Mouse (Mus musculus): ENCODE data around the gene Scgb1c1. TPM values are rescaled to one million over a fixed set of nuclear protein-coding genes. Genes with fewer than 3 reads are reported as not detected.

Gene Scgb1c1
- total RNA-seq, 1 experiment from 2014 or later, result not detected

- ATAC-seq (replicated peaks; ENCODE audit: insufficient number of reproducible peaks, low FRiP score, low TSS enrichment, poor library complexity, severe bottlenecking), result no peak
These were observed 5.8 kb upstream of the Scgb1c1 start for GRCm38 (mm10) chr7:140839556-140839955.

GRCm38 (mm10) chr7:140840750-140841735 is 4.3 kb upstream of the Scgb1c1 start:
- no peak for ATAC-seq (replicated peaks; ENCODE audit: insufficient number of reproducible peaks, low FRiP score, low TSS enrichment, poor library complexity, severe bottlenecking)

- ATAC-seq (replicated peaks; ENCODE audit: insufficient number of reproducible peaks, low FRiP score, low TSS enrichment, poor library complexity, severe bottlenecking), result no peak
These were observed 1.5 kb upstream of the Scgb1c1 start for GRCm38 (mm10) chr7:140843806-140844205.

- no peak for ATAC-seq (replicated peaks; ENCODE audit: insufficient number of reproducible peaks, low FRiP score, low TSS enrichment, poor library complexity, severe bottlenecking)
These were observed 336 bp downstream of the Scgb1c1 start for GRCm38 (mm10) chr7:140845683-140846082.

- ATAC-seq (replicated peaks; ENCODE audit: insufficient number of reproducible peaks, low FRiP score, low TSS enrichment, poor library complexity, severe bottlenecking), result no peak
These were observed 1.3 kb downstream of the Scgb1c1 start for GRCm38 (mm10) chr7:140846676-140847075.

GRCm38 (mm10) chr7:140847755-140848580 is 2.6 kb downstream of the Scgb1c1 start, which contains the start of gene Odf3:
Gene Odf3, plus strand, starts transcription at chr7:140847805.
- ATAC-seq (replicated peaks; ENCODE audit: insufficient number of reproducible peaks, low FRiP score, low TSS enrichment, poor library complexity, severe bottlenecking), result no peak

GRCm38 (mm10) chr7:140848591-140848990 is 3.2 kb downstream of the Scgb1c1 start:
- no peak for ATAC-seq (replicated peaks; ENCODE audit: insufficient number of reproducible peaks, low FRiP score, low TSS enrichment, poor library complexity, severe bottlenecking)

- no peak for ATAC-seq (replicated peaks; ENCODE audit: insufficient number of reproducible peaks, low FRiP score, low TSS enrichment, poor library complexity, severe bottlenecking)
These were observed 6.6 kb downstream of the Scgb1c1 start for GRCm38 (mm10) chr7:140851916-140852315.

GRCm38 (mm10) chr7:140853386-140853785 is 8.0 kb downstream of the Scgb1c1 start:
- ATAC-seq (replicated peaks; ENCODE audit: insufficient number of reproducible peaks, low FRiP score, low TSS enrichment, poor library complexity, severe bottlenecking), result no peak

- ATAC-seq (replicated peaks; ENCODE audit: insufficient number of reproducible peaks, low FRiP score, low TSS enrichment, poor library complexity, severe bottlenecking), result no peak
These were observed 9.1 kb downstream of the Scgb1c1 start for GRCm38 (mm10) chr7:140854483-140854882.

- no peak for ATAC-seq (replicated peaks; ENCODE audit: insufficient number of reproducible peaks, low FRiP score, low TSS enrichment, poor library complexity, severe bottlenecking)
These were observed 9.8 kb downstream of the Scgb1c1 start for GRCm38 (mm10) chr7:140855181-140855580.

GRCm38 (mm10) chr7:140855860-140856784 is 10.8 kb downstream of the Scgb1c1 start, which contains the start of gene Gm45785:
Gene Gm45785, minus strand, starts transcription at chr7:140856331.
- peak; percentile 76 for ATAC-seq (replicated peaks; ENCODE audit: insufficient number of reproducible peaks, low FRiP score, low TSS enrichment, poor library complexity, severe bottlenecking)

- peak; percentile 78 for ATAC-seq (replicated peaks; ENCODE audit: insufficient number of reproducible peaks, low FRiP score, low TSS enrichment, poor library complexity, severe bottlenecking)
These were observed 11.6 kb downstream of the Scgb1c1 start, which contains the start of gene Ric8a for GRCm38 (mm10) chr7:140856785-140857549. Gene Ric8a, plus strand, starts transcription at chr7:140856957.

- ATAC-seq (replicated peaks; ENCODE audit: insufficient number of reproducible peaks, low FRiP score, low TSS enrichment, poor library complexity, severe bottlenecking), result no peak
These were observed 12.5 kb downstream of the Scgb1c1 start, which contains the start of gene Bet1l for GRCm38 (mm10) chr7:140857550-140858505. Gene Bet1l, minus strand, starts transcription at chr7:140857577.

GRCm38 (mm10) chr7:140858746-140859145 is 13.4 kb downstream of the Scgb1c1 start:
- no peak for ATAC-seq (replicated peaks; ENCODE audit: insufficient number of reproducible peaks, low FRiP score, low TSS enrichment, poor library complexity, severe bottlenecking)

GRCm38 (mm10) chr7:140859997-140860396 is 14.7 kb downstream of the Scgb1c1 start:
- ATAC-seq (replicated peaks; ENCODE audit: insufficient number of reproducible peaks, low FRiP score, low TSS enrichment, poor library complexity, severe bottlenecking), result no peak
